Mouse (Mus musculus) liver, embryonic 14.5 days (tissue): ENCODE results near the gene Cd72.

Experiments used
- CTCF ChIP-seq: IDR thresholded peaks from 2 replicates; pipeline ENCODE4 v1.5.1; 2016; ENCODE audit warnings: antibody characterized with exemption, low read depth, control low read depth
- EP300 ChIP-seq: IDR thresholded peaks from 2 replicates; pipeline ENCODE4 v1.6.1; 2016; ENCODE audit warnings: antibody characterized with exemption, low read depth

DNA sequence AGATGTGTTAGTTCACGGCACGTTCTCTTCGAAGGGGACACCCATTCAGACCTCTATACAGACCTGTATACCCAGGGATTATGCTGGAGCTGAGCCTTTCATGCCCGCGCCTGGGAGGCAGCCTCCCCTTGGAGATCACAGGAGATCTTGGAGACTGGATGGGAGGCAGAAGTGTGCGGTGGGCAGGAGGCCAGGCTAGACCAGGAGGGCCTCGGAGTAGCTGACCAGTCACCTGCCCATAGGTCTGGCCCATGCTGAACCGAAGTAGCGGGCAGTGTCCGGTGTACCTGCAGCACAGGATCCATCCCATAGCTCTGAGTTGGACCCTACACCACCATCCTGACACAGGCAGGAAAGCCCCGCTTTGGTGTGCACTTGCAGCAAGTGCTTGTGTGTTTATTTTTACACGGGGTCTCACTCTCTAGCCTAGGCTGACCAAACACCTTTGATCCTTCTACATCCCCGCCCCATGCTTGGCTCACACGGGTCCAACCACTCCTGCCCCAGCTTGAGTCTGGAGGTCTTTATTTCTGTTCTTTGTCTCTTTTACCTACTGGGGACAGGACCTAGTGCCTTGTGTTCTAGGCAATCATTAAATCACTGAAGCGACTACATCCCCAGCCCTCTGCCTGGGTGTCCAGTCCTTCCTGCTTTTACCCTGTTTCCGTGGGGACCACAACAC lies 26.1 kb downstream of the Cd72 start:
- no peak for TF ChIP-seq CTCF
- no peak for TF ChIP-seq EP300
